ENCODE assay signal across 14 mouse cellular contexts in the genomic region with DNA sequence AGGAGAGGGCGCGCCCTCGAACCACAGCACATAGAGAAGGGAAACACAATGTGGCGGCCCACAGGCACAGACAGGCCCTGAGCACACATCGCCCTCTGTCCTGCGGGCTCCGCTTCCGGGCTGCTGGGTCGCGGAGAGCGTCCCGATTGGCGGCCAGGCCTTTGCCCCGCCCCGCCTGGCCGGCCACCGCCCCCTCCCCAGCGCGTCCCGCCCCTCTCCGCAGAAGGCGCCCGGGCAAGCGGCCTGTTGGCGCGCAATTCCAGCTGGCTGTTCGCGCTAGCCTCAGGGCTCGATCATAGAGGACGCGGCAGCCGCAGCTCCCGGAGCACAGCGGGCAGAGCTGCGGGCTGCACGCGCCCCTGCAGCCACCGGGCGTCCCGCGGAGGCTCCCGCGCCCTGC.
DNase-seq lines count a peak whose midpoint lies in the region; ATAC-seq and TF ChIP-seq lines count a peak whose summit lies in the region.
"Had no signal": no experiment of that assay in that cellular context is flagged by ENCODE, and none has a peak within 500 bp of the region (broad histone marks: within the 10 kb centered on the region; RNA-seq: fewer than 3 reads in every experiment).

No protein-coding gene starts in this region.

- H3K4me1 ChIP-seq in heart, embryonic 10.5 days = no peaks in the 10 kb centered on the region
- H3K4me1 ChIP-seq: midbrain, embryonic 12.5 days; neural tube, embryonic 12.5 days had no signal

- DNase-seq in heart, embryonic 10.5 days (ENCODE audit: low spot score) = no peak
- DNase-seq in heart, postnatal 25 days (ENCODE audit: low spot score) = no peak
- peak; percentile 3 for DNase-seq in right cerebral cortex, postnatal 4 days
- no peak for DNase-seq in right cerebral cortex, postnatal 14 days
- DNase-seq in ZHBTc4 (ENCODE audit: low read depth, low spot score) = peak; percentile 97
- peak; percentile 45 for DNase-seq in testis, postnatal 10 days (ENCODE audit: low spot score)
- DNase-seq in layer of hippocampus, adult 2 months (ENCODE audit: low spot score in 2 of 2) = no peak
- DNase-seq: cerebellum, adult 11-12 months; embryo, embryonic 11 days; lung, embryonic 14.5 days had no signal

- no peak for TF ChIP-seq CTCF in layer of hippocampus, adult 2 months (conservative IDR thresholded peaks at IDR 0.05)

- WGBS in heart, embryonic 10.5 days = 5% methylated on average over 43 of the region's 43 CpGs

- no peak for ATAC-seq in CD4-positive, CD25-positive, alpha-beta regulatory T cell, adult 4 months
- ATAC-seq: intestine, embryonic 16.5 days had no signal

- intact Hi-C loops in heart, postnatal 25 days (cut with DNase I) = no loop called here

- H3K9me3 ChIP-seq in heart, embryonic 10.5 days = peaks cover 27% of the 10 kb centered on the region

- no peaks in the 10 kb centered on the region for H3K36me3 ChIP-seq in heart, embryonic 10.5 days
- H3K36me3 ChIP-seq: midbrain, embryonic 12.5 days; neural tube, embryonic 12.5 days had no signal

- 0 out of 2 replicates have a peak, but pooled peaks cover 4% of the 10 kb centered on the region for H3K27me3 ChIP-seq in heart, embryonic 10.5 days (ENCODE audit: insufficient read depth, poor library complexity, severe bottlenecking)
- H3K27me3 ChIP-seq: midbrain, embryonic 12.5 days; neural tube, embryonic 12.5 days had no signal

- peak overlapping the region; percentile 22 for H3K4me3 ChIP-seq in heart, embryonic 10.5 days
- no peak overlapping the region for H3K4me3 ChIP-seq in layer of hippocampus, adult 2 months
- H3K4me3 ChIP-seq: midbrain, embryonic 12.5 days; neural tube, embryonic 12.5 days had no signal

- no peak overlapping the region for H3K27ac ChIP-seq in heart, embryonic 10.5 days
- no peak overlapping the region for H3K27ac ChIP-seq in layer of hippocampus, adult 2 months
- H3K27ac ChIP-seq: midbrain, embryonic 12.5 days; neural tube, embryonic 12.5 days had no signal

Comparison
In these comparisons a context has a peak if more than half of its experiments do, and no peak if none do; other contexts are left out.
1. DNase-seq: peak in right cerebral cortex, postnatal 4 days (single experiment), ZHBTc4 (single experiment) and testis, postnatal 10 days (single experiment); none in heart, embryonic 10.5 days (single experiment), heart, postnatal 25 days (single experiment), right cerebral cortex, postnatal 14 days (single experiment) and layer of hippocampus, adult 2 months (0 of 2).